Mouse (Mus musculus) right cerebral cortex, postnatal 10 days (tissue): ENCODE measurements around the gene Cep68.

ENCODE experiments used
- DNase-seq, 2 experiments: peaks; one replicate each; pipeline ENCODE4 v3.0.0; 2021; ENCODE audit warnings: low spot score in 2 of 2

Gene Cep68

GRCm38 (mm10) chr11:20249296-20250110, at the start of gene Cep68:
Cep68 (minus strand) TSS chr11:20249429.
- peak; percentile 98 for DNase-seq

GRCm38 (mm10) chr11:20284463-20284862, 35.2 kb upstream of the Cep68 start:
- DNase-seq = no peak

GRCm38 (mm10) chr11:20282601-20283219, 33.5 kb upstream of the Cep68 start:
- DNase-seq = no peak

- no peak for DNase-seq
Measured at GRCm38 (mm10) chr11:20280982-20281381, 31.8 kb upstream of the Cep68 start.

GRCm38 (mm10) chr11:20278702-20279101, 29.5 kb upstream of the Cep68 start:
- DNase-seq = no peak

- no peak for DNase-seq
Measured at GRCm38 (mm10) chr11:20277106-20277505, 27.9 kb upstream of the Cep68 start.

DNA sequence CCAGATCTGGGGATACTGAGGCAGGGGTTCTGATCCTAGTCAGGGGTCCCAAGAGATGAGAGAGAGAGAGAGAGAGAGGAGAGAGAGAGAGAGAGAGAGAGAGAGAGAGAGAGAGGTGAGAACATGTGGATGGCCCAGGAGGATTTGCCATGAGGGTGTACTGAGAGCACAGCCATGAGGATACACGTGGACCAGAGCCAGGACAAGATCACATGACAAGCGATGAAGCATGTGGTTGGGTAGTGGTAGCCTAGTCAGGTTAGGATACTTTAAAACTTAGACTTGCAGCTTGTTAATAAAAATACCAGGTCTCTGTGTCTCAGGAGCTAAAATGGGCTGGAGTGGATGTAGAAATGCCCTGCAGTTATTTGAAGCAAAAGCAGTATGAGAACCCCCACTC, 26.7 kb upstream of the Cep68 start:
- no peak for DNase-seq

DNA sequence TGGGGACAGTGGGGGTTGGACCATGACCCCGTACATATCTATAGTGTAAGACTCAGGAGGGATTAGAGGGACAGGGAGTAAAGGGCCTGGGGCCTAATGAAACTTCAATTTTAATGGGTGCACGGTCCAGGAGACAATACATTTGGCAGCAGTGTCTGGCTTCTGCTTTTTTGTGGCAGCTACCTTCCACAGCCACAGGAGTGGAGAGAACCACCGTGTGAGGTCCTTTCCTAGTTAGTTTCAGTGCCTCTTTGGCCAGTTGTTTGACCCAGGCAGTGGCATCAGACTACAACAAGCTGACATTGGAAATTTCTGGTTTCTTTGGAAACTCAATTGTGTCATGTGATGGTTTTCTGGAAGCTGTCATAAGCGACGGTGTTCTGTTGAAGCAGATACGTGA, 20.7 kb upstream of the Cep68 start:
- DNase-seq = no peak

GRCm38 (mm10) chr11:20262628-20263380, 13.6 kb upstream of the Cep68 start:
- no peak for DNase-seq

- peak in 1 of 2 experiments; percentile 14 for DNase-seq
Measured at GRCm38 (mm10) chr11:20254791-20255190, 5.6 kb upstream of the Cep68 start.

DNA sequence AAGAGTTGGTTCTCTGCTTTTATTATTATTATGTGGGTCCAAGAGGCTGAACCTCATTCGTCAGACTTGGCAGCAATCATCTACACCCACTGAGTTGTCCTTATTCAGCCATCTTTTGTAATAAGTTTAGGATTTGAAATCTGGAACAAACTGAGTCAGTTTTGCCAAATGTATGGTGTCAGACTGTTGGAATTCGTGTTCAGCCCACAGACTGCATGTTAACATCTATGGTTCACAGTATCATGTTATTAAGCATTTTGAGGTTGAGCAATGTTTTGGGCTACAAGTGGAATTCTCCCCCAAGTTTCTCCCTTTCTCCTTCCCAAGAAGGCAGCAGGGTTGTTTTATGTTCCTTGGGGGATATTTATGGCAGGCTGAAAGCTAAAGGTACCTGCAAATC, 3.9 kb upstream of the Cep68 start:
- no peak for DNase-seq

- DNase-seq = no peak
Measured at GRCm38 (mm10) chr11:20250476-20251178, 1.4 kb upstream of the Cep68 start.

DNA sequence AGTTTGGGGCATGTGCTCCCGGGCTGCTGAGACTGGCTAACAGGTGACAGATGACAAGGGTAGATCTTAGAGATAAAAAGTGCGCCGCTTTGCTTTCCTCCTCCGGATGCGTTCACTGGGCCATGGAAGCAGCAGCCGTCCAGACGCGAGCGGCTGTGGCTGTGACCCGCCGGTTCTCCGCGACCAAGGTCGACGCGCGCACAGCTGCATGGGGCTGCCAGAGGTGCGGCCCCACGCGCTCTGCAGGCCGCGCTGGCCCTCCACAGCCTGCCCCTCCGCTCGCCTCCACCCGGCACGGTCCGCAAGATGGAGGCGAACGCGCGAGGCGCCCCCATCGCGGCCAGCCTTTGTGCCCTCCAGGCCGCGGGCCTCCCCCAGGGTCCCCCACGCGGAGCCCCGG, 389 bp downstream of the Cep68 start:
- no peak for DNase-seq

DNA sequence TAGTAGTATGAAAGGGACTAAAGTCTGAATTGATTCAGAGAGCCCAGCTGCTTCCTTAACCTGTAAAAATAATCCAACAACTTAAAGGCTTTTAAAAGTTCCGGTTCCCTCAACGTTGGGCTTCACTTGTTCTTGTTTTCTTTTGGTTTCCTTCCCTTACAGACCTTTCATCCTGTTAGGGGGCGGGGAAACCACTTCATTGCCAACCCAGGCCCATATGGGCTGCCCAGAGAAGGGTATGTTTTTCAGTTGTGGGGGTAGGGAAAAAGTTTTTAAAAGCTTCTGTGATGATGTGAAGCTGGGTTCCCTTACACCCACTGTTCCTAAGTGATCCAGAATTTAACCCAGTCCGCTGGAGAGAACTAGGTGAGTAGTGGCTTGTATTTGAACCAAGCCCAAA, 952 bp downstream of the Cep68 start:
- peak in 1 of 2 experiments; percentile 25 for DNase-seq

DNA sequence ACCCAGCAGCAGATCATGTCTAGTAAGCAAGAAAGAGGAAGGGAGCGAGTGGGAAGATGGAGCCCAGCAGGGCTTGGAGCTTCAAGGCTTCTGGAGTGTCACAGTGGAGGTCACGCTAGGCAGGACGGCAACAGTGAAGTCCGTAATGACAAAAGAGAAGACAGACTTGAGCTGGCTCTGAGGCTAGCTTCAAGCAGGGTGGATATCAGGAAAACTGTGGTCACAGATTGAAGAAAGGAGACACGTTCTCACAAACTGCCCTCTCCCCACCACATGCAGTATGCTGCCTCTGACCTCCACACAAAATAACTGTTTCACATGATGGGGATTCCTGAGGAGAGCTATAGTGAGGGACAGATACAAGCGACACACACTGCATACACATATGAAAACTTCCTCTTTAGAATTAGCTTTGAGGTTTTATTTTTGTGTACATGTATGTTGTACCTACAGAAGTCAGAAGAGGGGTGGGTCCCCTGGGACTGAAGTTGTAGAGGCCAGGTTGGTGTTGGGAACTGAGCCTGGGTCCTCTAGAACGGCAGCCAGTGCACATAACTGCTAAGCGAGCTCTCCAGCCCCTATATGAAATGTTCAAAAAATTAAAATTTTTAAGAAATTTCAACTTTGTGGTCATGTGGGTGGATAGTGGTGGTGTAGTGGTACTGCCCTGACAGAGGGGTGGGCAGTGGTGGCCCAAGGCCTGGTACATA, 1.9 kb downstream of the Cep68 start:
- DNase-seq = no peak

DNA sequence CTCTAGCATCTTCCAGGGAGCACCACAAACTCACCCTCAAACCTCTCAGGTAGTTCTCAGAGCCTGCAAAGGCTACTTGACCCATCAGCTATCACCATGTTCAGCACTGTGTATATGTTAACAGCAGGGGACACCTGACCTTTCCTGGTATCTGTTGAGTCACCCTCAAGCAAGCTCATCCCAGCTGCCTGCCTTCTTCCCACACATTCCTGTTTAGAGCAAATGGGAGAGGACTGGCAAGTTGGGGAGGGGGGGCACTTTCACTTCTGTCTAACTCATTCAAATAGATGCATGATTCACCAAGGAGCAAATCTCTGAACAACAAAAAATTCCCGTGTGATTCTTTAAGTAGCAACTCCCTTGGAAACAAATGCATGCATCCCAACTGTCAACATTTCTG, 2.6 kb downstream of the Cep68 start:
- DNase-seq = peak in 1 of 2 experiments; percentile 30

GRCm38 (mm10) chr11:20245316-20245715, 3.9 kb downstream of the Cep68 start:
- peak in 1 of 2 experiments; percentile 16 for DNase-seq

DNA sequence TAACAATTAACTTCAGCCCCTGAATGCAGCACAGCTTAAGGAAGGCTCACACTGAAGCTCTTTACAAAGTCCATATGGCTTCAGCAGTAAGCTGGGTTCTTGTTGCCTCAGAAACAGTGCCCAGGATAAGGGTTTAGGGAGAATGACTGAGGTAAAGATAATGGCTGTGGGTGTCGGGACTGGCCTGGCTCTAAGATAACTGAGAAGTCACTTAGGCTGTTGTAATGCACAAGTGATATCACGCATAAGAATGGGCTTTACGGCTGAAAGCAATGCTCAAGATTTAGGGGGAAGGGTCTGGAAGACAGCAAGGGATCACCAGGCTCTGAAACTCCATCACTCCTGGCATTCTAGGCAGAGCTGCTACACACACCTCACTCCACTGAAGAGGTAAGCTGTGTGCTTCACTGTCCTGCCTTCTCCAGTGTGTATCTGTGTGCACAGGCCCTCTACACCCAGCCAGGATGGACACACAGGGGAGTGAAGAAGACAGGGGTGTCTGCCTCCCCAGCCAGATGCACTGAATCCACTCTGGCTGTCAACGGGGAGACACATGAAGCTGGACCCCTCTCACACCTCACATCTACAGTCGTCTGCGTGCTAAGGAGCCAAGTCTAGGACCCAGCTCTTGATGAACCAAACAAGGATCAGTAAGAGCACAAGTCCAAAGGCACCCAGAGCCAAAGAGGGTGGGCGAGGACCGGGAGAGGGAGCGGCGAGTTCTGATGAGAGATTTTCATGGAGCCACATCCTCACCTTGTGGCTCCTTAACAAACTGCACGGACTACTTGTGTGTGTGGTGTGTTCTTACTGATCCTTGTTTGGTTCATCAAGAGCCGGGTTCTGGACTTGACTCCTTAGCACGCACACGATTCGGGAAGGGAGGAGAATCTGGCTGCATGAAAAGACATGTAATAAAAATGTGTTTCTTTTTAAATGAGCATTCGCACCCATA, 4.6 kb downstream of the Cep68 start:
- DNase-seq = no peak

DNA sequence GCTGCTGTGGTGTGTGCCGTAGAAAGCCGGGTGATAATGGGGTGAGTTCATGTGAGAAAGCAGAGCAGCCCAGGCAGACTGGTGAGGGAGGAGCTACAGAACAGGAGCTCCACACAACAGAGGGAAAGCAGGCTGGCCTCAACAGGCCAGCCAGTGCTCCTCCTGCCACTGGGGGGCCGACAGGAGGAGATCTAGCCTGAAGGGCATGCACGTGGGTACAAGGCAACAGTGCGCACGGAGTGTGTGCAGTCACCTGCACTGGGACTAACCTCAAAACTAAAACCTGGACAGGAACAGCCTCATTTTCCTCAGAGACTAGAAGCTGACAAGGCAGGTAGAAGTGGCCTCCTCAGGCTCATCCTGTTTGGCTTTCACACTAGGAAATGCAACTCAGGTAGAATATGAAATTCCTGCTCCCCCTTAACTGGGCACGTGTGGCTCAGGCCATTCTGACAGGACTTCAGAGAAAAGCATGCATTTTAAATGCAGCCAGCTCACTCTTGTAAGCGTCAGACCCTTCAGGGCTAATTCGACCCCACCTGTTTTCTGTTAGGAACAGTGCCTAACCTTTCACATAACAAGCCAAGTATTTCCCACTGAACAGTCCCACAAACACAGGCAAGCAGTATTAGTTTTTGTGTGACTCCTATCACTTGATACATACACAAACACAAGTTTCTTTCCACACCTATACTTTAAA, 5.9 kb downstream of the Cep68 start:
- DNase-seq = peak in 1 of 2 experiments; percentile 26
